Mouse (Mus musculus) heart, adult 2 months (tissue): ENCODE measurements at regions not wholly inside any gene's neighbourhood (a gene's known extent, or its start where the extent isn't known, plus 50 kb on each side); places are given as distances from the start of the nearest gene placed in this dataset.

Experiments
- DNase-seq, 2 experiments: peaks; one replicate each; pipeline ENCODE4 v3.0.0; 2021
- H3K27ac ChIP-seq: fragments of 200-600 bp; 2 replicates; pipeline ENCODE4 v1.8.1; 2022
- H3K27me3 ChIP-seq: fragments of 200-500 bp; 2 replicates; pipeline ENCODE4 v1.6.1; 2012; ENCODE audit warnings: mild to moderate bottlenecking, low read length, inconsistent platforms, mixed read lengths; ENCODE audit not compliant: control insufficient read depth, insufficient read depth
- H3K36me3 ChIP-seq: fragments of 200-500 bp; 2 replicates; pipeline ENCODE4 v1.6.1; 2012; ENCODE audit warnings: low read length, inconsistent platforms; ENCODE audit not compliant: control insufficient read depth, insufficient read depth
- H3K4me1 ChIP-seq: fragments of 200-500 bp; 2 replicates; pipeline ENCODE4 v1.6.1; 2011; ENCODE audit warnings: low read length; ENCODE audit not compliant: control insufficient read depth, insufficient read depth
- H3K4me3 ChIP-seq: fragments of 200-600 bp; 2 replicates; pipeline ENCODE4 v1.8.1; 2022
- H3K79me2 ChIP-seq: fragments of 200-500 bp; replicated peaks from 2 replicates; pipeline ENCODE4 v1.6.1; 2012; ENCODE audit warnings: mild to moderate bottlenecking, inconsistent platforms, low read length, moderate library complexity, mixed read lengths; ENCODE audit not compliant: control insufficient read depth, insufficient read depth
- H3K9ac ChIP-seq: fragments of 200-500 bp; 2 replicates; pipeline ENCODE4 v1.6.1; 2012; ENCODE audit warnings: low read depth, mild to moderate bottlenecking, control low read depth, inconsistent platforms, low read length, mixed read lengths
- CTCF ChIP-seq: fragments of 200-600 bp; IDR thresholded peaks from 2 replicates; pipeline ENCODE4 v1.8.1; 2022; ENCODE audit warnings: antibody characterized with exemption, mild to moderate bottlenecking, moderate library complexity
- EP300 ChIP-seq: fragments of 200-500 bp; IDR thresholded peaks from 2 replicates; pipeline ENCODE4 v1.6.1; 2011; ENCODE audit warnings: low read depth, low read length, control low read depth; ENCODE audit not compliant: insufficient read depth
- POLR2A ChIP-seq: fragments of 200-500 bp; IDR thresholded peaks from 2 replicates; pipeline ENCODE4 v1.6.1; 2011; ENCODE audit warnings: mild to moderate bottlenecking, low read depth, low read length, control low read depth; ENCODE audit not compliant: insufficient read depth
- WGBS: fragments of 180-500 bp; shearing (Covaris S2); methylation state at CpG from one replicate; pipeline ENCODE4 v1.1.7; 2018; 5-methylcytosine and 5-hydroxymethylcytosine counted together
- intact Hi-C: fragments of 180-260 bp; cut with DNase I; formaldehyde crosslinking; loops from one replicate; pipeline ENCODE4 v1.15.1; 2025

DNA sequence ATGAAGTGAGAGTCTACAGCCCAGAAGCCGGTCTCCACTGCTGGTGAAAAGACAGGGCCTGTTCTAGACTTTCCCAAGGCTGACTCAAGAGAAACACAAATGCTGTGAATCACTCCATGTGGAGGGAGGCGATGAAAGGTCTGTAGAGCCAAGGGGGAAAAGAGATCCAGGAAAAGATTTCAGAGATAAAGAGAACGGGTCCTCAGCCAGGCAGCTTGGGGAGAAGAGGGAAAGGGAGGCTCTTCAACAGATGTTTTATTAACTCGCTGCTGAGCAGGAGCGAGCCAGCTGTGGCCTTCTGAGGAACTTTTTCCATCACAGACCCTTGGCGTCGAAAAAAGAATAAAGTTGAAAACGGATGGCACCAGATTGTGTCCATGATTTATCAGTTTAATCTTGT is 500.7 kb upstream of the Tnp1 start:
- Histone ChIP-seq H3K9ac (no peak overlapping the region), H3K27me3 (no peaks in the 10 kb centered on the region), H3K79me2 (no peaks in the 10 kb centered on the region), H3K36me3 (no peaks in the 10 kb centered on the region), H3K4me1 (no peaks in the 10 kb centered on the region; the same call in 1 of the 2 replicates), H3K27ac (no peak overlapping the region), H3K4me3 (no peak overlapping the region)
- no peak for TF ChIP-seq CTCF
- no peak for TF ChIP-seq POLR2A
- no peak for TF ChIP-seq EP300
- 62% methylated on average over 8 of the region's 8 CpGs for WGBS
- peak; percentile 22 to 47 for DNase-seq
- intact Hi-C loops = loop anchor here (10.0 kb wide), 1 partner anchor 652 kb away; no protein-coding TSS in a partner anchor

DNA sequence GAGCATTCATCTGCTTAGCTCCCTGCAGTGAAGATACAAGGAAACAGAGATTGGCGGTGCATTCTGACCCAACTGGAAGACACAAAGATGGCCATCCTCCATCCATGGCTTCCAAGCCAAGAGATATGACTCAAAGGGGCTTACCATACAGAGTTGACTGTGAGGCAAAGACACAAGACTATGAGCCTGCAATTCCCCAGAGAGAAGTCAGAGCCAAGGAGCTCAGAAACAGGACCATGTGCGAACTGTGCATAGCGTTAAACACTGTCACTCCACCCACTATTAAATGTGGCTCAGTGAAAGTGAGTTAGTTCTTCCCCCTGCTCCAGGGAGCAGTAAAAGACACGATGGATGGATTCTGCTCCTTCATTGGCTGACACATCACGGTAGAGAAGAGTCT is 500.1 kb upstream of the Tnp1 start:
- DNase-seq = peak in 1 of 2 experiments; percentile 32
- H3K79me2 ChIP-seq = no peaks in the 10 kb centered on the region
- WGBS = 75% methylated on average over 5 of the region's 5 CpGs
- TF ChIP-seq EP300 (no peak), CTCF (no peak), POLR2A (no peak)
- H3K9ac ChIP-seq = no peak overlapping the region
- no peak overlapping the region for H3K27ac ChIP-seq
- no peak overlapping the region for H3K4me3 ChIP-seq
- no peaks in the 10 kb centered on the region for H3K27me3 ChIP-seq
- H3K4me1 ChIP-seq = no peaks in the 10 kb centered on the region; the same call in 1 of the 2 replicates
- no peaks in the 10 kb centered on the region for H3K36me3 ChIP-seq
- intact Hi-C loops = loop anchor here (10.0 kb wide), 1 partner anchor 651 kb away; no protein-coding TSS in a partner anchor

DNA sequence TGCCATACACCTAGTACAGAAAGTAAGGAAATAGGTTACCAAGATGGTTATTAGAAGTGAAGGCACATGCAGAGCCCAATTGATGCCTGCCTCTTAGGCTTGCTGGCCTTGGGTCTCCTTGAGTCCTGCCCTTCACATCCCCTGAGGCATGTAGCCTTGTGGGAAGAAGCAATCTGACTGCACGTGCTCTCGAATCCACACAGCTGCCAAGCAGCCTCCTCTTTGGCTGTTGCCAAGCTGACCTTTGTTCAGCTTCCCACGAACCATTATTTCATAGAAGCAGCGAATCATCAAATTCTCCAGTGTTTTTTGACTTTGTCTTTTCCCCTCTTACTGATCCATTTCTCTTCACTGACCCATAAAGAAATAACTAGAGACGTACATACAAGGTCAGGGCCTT is 498.1 kb upstream of the Tnp1 start:
- H3K27ac ChIP-seq = no peak overlapping the region
- no peaks in the 10 kb centered on the region; the same call in 1 of the 2 replicates for H3K4me1 ChIP-seq
- no peak overlapping the region for H3K9ac ChIP-seq
- no peaks in the 10 kb centered on the region for H3K36me3 ChIP-seq
- DNase-seq = no peak
- intact Hi-C loops = loop anchor here (10.0 kb wide), 1 partner anchor 649 kb away; no protein-coding TSS in a partner anchor
- no peaks in the 10 kb centered on the region for H3K27me3 ChIP-seq
- TF ChIP-seq EP300 (no peak), POLR2A (no peak), CTCF (no peak)
- 53% methylated on average over 5 of the region's 5 CpGs for WGBS
- H3K4me3 ChIP-seq = no peak overlapping the region
- H3K79me2 ChIP-seq = no peaks in the 10 kb centered on the region

- no peak for DNase-seq
- 97% methylated on average over 2 of the region's 2 CpGs for WGBS
- intact Hi-C loops = loop anchor here (10.0 kb wide), 1 partner anchor 648 kb away; no protein-coding TSS in a partner anchor
- Histone ChIP-seq H3K9ac (no peak overlapping the region), H3K27ac (no peak overlapping the region), H3K36me3 (no peaks in the 10 kb centered on the region), H3K79me2 (no peaks in the 10 kb centered on the region), H3K4me1 (no peaks in the 10 kb centered on the region; the same call in 1 of the 2 replicates), H3K4me3 (no peak overlapping the region), H3K27me3 (no peaks in the 10 kb centered on the region)
- TF ChIP-seq POLR2A (no peak), CTCF (no peak), EP300 (no peak)
These were observed 497.1 kb upstream of the Tnp1 start for GRCm38 (mm10) chr1:73512836-73513235.

- 67% methylated on average over 10 of the region's 10 CpGs for WGBS
- no peaks in the 10 kb centered on the region for H3K4me1 ChIP-seq
- DNase-seq = no peak
These were observed 491.5 kb upstream of the Tnp1 start for GRCm38 (mm10) chr1:73507071-73507754.

GRCm38 (mm10) chr1:73503611-73504010 is 487.9 kb upstream of the Tnp1 start:
- no peak overlapping the region for H3K27ac ChIP-seq
- no peak for TF ChIP-seq EP300
- TF ChIP-seq CTCF = no peak
- no peak for TF ChIP-seq POLR2A
- H3K4me1 ChIP-seq = no peaks in the 10 kb centered on the region
- DNase-seq = no peak
- no peaks in the 10 kb centered on the region for H3K36me3 ChIP-seq
- no peak overlapping the region for H3K9ac ChIP-seq
- no peak overlapping the region for H3K4me3 ChIP-seq
- H3K27me3 ChIP-seq = no peaks in the 10 kb centered on the region
- intact Hi-C loops = no loop called here
- whole genome bisulfite sequencing = 82% methylated on average over 4 of the region's 4 CpGs
- H3K79me2 ChIP-seq = no peaks in the 10 kb centered on the region

More at GRCm38 (mm10) chr1:73507071-73507754, 491.5 kb upstream of the Tnp1 start:
- Histone ChIP-seq H3K9ac (no peak overlapping the region), H3K4me3 (no peak overlapping the region), H3K27me3 (no peaks in the 10 kb centered on the region), H3K79me2 (no peaks in the 10 kb centered on the region), H3K27ac (no peak overlapping the region), H3K36me3 (no peaks in the 10 kb centered on the region)
- TF ChIP-seq EP300 = no peak
- no peak for TF ChIP-seq POLR2A
- TF ChIP-seq CTCF = no peak
- intact Hi-C loops = no loop called here
